Mouse (Mus musculus) effector memory CD4-positive, alpha-beta T cell, adult 5 months (primary cell): Measurements from ENCODE around the gene Dbp. TPM values are rescaled to one million over a fixed set of nuclear protein-coding genes. Genes with fewer than 3 reads are reported as not detected.

Experiments used
- polyA plus RNA-seq: library from polyadenylated mRNA; unstranded; fragments of 100-300 nt; shearing (Covaris generic); gene quantifications from one replicate; pipeline ENCODE4 v1.2.1, GENCODE M21; 2017

Gene Dbp
- polyA plus RNA-seq, result 13.8 TPM

DNA sequence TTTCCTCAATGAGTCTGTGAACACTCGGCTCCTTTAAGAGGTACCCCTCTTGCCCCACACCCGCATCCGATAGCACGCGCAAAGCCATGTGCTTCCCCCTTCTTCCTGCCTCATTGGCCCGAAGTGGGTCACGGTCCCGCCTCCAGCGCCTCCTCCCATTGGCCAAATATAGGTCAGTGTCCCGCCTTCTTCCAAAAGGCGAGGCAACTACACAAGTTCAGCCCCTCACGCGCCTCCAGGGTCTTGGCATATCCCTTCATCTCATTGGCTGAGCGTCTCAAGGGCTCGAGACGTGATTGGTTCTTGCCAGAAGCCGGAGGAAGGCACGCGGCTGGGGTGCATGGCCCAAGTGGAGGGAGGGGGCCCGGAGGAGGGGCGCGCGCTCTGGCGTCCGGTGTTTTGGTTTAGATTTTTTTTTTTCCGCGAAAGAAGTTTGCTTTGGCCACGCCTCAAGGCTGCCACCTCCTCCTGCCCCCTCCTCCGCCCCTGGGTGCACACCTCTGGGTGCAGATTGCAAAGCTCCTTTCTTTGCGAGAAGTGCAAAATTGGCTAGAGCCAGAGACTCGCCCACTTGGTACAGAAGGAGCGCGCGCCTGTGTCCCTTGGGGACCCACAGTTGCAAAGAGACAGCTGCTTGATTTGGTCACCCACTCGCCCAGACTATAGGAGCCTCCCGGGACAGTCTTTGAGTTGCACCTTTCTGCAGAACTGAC is at the start of gene Dbp:
Gene Dbp (plus strand): TSS at position 359 of the 713 bp plus-strand sequence.

DNA sequence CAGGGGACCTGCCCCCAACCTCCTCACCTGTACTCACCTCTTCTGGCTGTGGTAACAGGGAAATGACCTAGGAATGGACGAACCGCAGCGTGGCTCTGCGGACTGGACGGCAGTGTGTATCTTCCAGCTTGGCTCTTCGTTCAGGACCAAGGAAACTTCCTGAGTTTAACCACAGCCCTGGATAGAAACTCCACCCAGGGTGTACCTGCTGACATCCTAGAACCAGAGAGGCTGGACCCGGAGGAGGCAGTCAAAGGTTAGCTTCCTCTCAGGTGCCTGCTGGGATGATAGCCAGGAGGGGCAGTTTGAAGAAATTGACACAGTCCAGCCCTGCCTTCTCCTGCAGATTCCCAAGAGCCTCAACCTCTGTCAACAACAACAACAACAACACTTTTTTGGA is 38.7 kb upstream of the Dbp start, which contains the start of gene Fut2:
Gene Fut2 (minus strand): TSS at position 234 of the 400 bp plus-strand sequence.

GRCm38 (mm10) chr7:45683396-45684050 is 21.4 kb upstream of the Dbp start, which contains the start of gene Ntn5:
Gene Ntn5, plus strand, starts transcription at chr7:45684022.

DNA sequence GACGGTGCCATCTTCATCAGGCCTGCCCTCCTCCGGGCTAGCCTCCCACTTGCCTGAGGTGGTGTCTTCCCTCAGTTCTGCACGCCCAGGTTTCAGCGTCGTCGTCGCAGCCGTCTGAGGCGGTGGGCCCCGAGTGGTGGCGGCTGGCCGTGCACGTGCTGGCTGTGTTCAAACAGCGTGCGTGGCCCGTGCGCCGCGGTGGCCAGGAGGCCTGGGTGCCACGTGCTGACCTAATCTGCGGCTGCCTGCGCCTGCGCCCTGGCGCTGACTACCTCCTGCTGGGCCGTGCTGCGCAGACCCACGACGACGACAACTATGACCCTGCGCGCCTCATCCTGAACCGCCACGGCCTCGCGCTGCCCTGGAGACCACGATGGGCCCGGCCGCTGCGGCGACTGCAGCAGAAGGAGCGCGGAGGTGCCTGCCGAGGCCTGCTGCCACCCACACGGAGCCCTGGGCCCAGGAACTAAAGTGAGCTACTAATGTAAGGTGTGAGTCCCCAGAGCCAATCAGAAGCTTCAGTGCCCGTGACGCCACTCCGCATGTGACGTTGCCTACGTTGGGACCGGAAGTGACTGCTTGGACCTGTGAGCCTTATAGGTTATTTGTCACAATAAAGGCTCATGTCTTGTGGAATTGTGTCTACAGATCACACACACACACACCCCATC is 10.8 kb upstream of the Dbp start, which contains the start of gene Sec1:
Gene Sec1 (minus strand): TSS at position 482 of the 671 bp plus-strand sequence.

GRCm38 (mm10) chr7:45699523-45700141 is 5.3 kb upstream of the Dbp start, which contains the start of gene Car11:
Gene Car11, plus strand, starts transcription at chr7:45699843.

GRCm38 (mm10) chr7:45715090-45715708 is 10.3 kb downstream of the Dbp start, which contains the start of gene Rpl18:
Gene Rpl18, plus strand, starts transcription at chr7:45715457.

DNA sequence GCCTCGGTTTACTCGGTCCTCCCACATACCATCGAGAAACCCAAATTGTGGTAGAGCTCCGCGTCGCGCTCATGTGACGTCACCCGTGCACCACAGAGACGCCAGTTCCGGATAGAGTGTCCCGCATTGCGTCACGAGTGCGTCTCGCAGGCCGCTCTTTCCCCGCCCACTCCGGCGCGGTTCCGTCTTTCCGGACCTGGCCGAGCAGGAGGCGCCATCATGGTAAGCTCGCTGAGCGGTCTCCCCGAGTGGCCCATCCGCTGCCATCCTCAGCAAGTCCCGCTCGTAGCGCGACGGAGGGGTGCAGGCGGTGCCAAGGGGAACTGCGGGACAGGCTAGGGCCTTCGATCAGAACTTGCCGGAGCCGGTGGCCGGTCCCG is 13.0 kb downstream of the Dbp start, which contains the start of gene Sphk2:
Gene Sphk2 (minus strand): TSS at position 85 of the 380 bp plus-strand sequence.

GRCm38 (mm10) chr7:45720413-45721233 is 15.7 kb downstream of the Dbp start, which contains the start of gene Fam83e:
Gene Fam83e, plus strand, starts transcription at chr7:45721212.

GRCm38 (mm10) chr7:45725713-45726112 is 20.8 kb downstream of the Dbp start, which contains the start of gene Spaca4:
Gene Spaca4, minus strand, starts transcription at chr7:45725813.

Other genes starting within 250 kb of the Dbp start
- 2,431 TPM for gene Ftl1, start 245.2 kb upstream of the Dbp start, polyA plus RNA-seq
- 199 TPM for gene Bax, start 238.2 kb upstream of the Dbp start, polyA plus RNA-seq
- 2.3 TPM for gene Tulp2, start 223.2 kb upstream of the Dbp start, polyA plus RNA-seq
- gene Gm45808, start 218.3 kb upstream of the Dbp start, polyA plus RNA-seq, result not detected
- 0.60 TPM for gene Dhdh, start 216.3 kb upstream of the Dbp start, polyA plus RNA-seq
- 208 TPM for gene Nucb1, start 194.7 kb upstream of the Dbp start, polyA plus RNA-seq
- 868 TPM for gene Ppp1r15a, start 178.8 kb upstream of the Dbp start, polyA plus RNA-seq
- gene Plekha4, start 178.8 kb upstream of the Dbp start, polyA plus RNA-seq, result 0.39 TPM
- gene Hsd17b14, start 150.2 kb upstream of the Dbp start, polyA plus RNA-seq, result 0.64 TPM
- 38.4 TPM for gene Bcat2, start 134.9 kb upstream of the Dbp start, polyA plus RNA-seq
- gene Fgf21, start 89.6 kb upstream of the Dbp start, polyA plus RNA-seq, result not detected
- 0.21 TPM for gene Fut1, start 87.8 kb upstream of the Dbp start, polyA plus RNA-seq
- not detected for gene Izumo1, start 83.3 kb upstream of the Dbp start, polyA plus RNA-seq
- gene Rasip1, start 77.6 kb upstream of the Dbp start, polyA plus RNA-seq, result not detected
- gene Mamstr, start 65.1 kb upstream of the Dbp start, polyA plus RNA-seq, result not detected
- gene Fut2, start 38.7 kb upstream of the Dbp start, polyA plus RNA-seq, result not detected
- gene Ntn5, start 21.1 kb upstream of the Dbp start, polyA plus RNA-seq, result not detected
- gene Sec1, start 10.7 kb upstream of the Dbp start, polyA plus RNA-seq, result not detected
- gene Car11, start 5.2 kb upstream of the Dbp start, polyA plus RNA-seq, result 1.7 TPM
- 1,532 TPM for gene Rpl18, start 10.4 kb downstream of the Dbp start, polyA plus RNA-seq
- 23.7 TPM for gene Sphk2, start 12.9 kb downstream of the Dbp start, polyA plus RNA-seq
- not detected for gene Fam83e, start 16.1 kb downstream of the Dbp start, polyA plus RNA-seq
- not detected for gene Spaca4, start 20.7 kb downstream of the Dbp start, polyA plus RNA-seq
- gene Lmtk3, start 78.7 kb downstream of the Dbp start, polyA plus RNA-seq, result 0.21 TPM
- 11.7 TPM for gene Sult2b1, start 79.6 kb downstream of the Dbp start, polyA plus RNA-seq
- gene Cyth2, start 109.5 kb downstream of the Dbp start, polyA plus RNA-seq, result 142 TPM
- gene Kcnj14, start 119.7 kb downstream of the Dbp start, polyA plus RNA-seq, result not detected
- gene Grwd1, start 125.9 kb downstream of the Dbp start, polyA plus RNA-seq, result 34.5 TPM
- gene Kdelr1, start 167.7 kb downstream of the Dbp start, polyA plus RNA-seq, result 51.6 TPM
- 0.47 TPM for gene Grin2d, start 173.3 kb downstream of the Dbp start, polyA plus RNA-seq
- not detected for gene Syngr4, start 191.6 kb downstream of the Dbp start, polyA plus RNA-seq
- gene Tmem143, start 191.9 kb downstream of the Dbp start, polyA plus RNA-seq, result 5.3 TPM
- gene Emp3, start 216.3 kb downstream of the Dbp start, polyA plus RNA-seq, result 293 TPM
- gene Ccdc114, start 219.0 kb downstream of the Dbp start, polyA plus RNA-seq, result 1.3 TPM